ENCODE assay signal across 7 mouse cellular contexts in genomic region chr2:105408511-105408910, GRCm38 (mm10). TPM values are rescaled to one million over a fixed set of nuclear protein-coding genes. Genes with fewer than 3 reads are reported as not detected.
DNase-seq lines count a peak whose midpoint lies in the region.

No protein-coding gene starts in this region.

- DNase-seq in layer of hippocampus, adult 9-11 months: peak; percentile 23
- DNase-seq in layer of hippocampus, adult 18-20 months (ENCODE audit: low spot score in 2 of 2): no peak
- peak; percentile 39 for DNase-seq in R1 (ENCODE audit: low read depth, low spot score)
- DNase-seq in fibroblast of lung, adult 2 months (ENCODE audit: low read depth): peak; percentile 64
- DNase-seq in lung, adult 18-20 months: peak; percentile 15 to 22
- DNase-seq in spleen, postnatal 36 days (ENCODE audit: low spot score in 2 of 2): no peak
- no peak for DNase-seq in neural tube, embryonic 10.5 days (ENCODE audit: extremely low spot score, low spot score)

RNA-seq across cellular contexts. Expression of gene Rcn1, which starts 9.4 kb away (rescaled TPM):
- 10 to 100 TPM; 17.8 to 22.5 TPM for total RNA-seq in layer of hippocampus, adult 18-20 months (2021)

Comparison
In these comparisons a context has a peak if more than half of its experiments do, and no peak if none do; other contexts are left out.
1. DNase-seq: peak in layer of hippocampus, adult 9-11 months (single experiment), R1 (single experiment), fibroblast of lung, adult 2 months (single experiment) and lung, adult 18-20 months (2 of 2); none in layer of hippocampus, adult 18-20 months (0 of 2), spleen, postnatal 36 days (0 of 2) and neural tube, embryonic 10.5 days (single experiment).